Mouse (Mus musculus): ENCODE results near the gene Ldhd.

Ldhd gene

GRCm38 (mm10) chr8:111594044-111594840, 35.9 kb downstream of the Ldhd start:
- peak in 1 of 2 experiments; percentile 45 for DNase-seq

- no peak for DNase-seq
Measured at GRCm38 (mm10) chr8:111592390-111592910, 37.7 kb downstream of the Ldhd start.

- no peak for DNase-seq
Measured at GRCm38 (mm10) chr8:111591176-111591575, 39.0 kb downstream of the Ldhd start.

GRCm38 (mm10) chr8:111590214-111590613, 40.0 kb downstream of the Ldhd start:
- DNase-seq = no peak

- DNase-seq = no peak
Measured at GRCm38 (mm10) chr8:111588336-111588735, 41.8 kb downstream of the Ldhd start.

GRCm38 (mm10) chr8:111587545-111588094, 42.6 kb downstream of the Ldhd start:
- no peak for DNase-seq

- no peak for DNase-seq
Measured at GRCm38 (mm10) chr8:111584946-111585345, 45.2 kb downstream of the Ldhd start.

- no peak for DNase-seq
Measured at GRCm38 (mm10) chr8:111582386-111582785, 47.8 kb downstream of the Ldhd start.

- no peak for DNase-seq
Measured at GRCm38 (mm10) chr8:111580306-111580705, 49.9 kb downstream of the Ldhd start.

- no peak for DNase-seq
Measured at GRCm38 (mm10) chr8:111579318-111579717, 50.9 kb downstream of the Ldhd start.

GRCm38 (mm10) chr8:111577880-111578533, 52.2 kb downstream of the Ldhd start:
- no peak for DNase-seq

GRCm38 (mm10) chr8:111576501-111576900, 53.7 kb downstream of the Ldhd start:
- DNase-seq = no peak

GRCm38 (mm10) chr8:111575492-111575891, 54.7 kb downstream of the Ldhd start:
- DNase-seq = no peak

GRCm38 (mm10) chr8:111574016-111574415, 56.2 kb downstream of the Ldhd start:
- DNase-seq = no peak

Data from thymus, adult 18-20 months (tissue).